Mouse (Mus musculus) heart, embryonic 16.5 days (tissue): ENCODE results near the gene Bod1l. TPM values are rescaled to one million over a fixed set of nuclear protein-coding genes. Genes with fewer than 3 reads are reported as not detected.
A peak's percentile ranks its signal among the peaks of the same experiment; 100 is the strongest.

Source experiments
- ATAC-seq: fragments of 200-750 bp; cut with Nextera tagmentation; replicated peaks from 2 replicates; pipeline ENCODE4 v1.8.0; 2017; ENCODE audit warnings: moderate number of reproducible peaks; ENCODE audit not compliant: insufficient read depth, low FRiP score; ENCODE audit errors: extremely low read depth
- H3K27ac ChIP-seq: fragments of 300-500 bp; sonication (generic); 2 replicates; pipeline ENCODE4 v1.5.1; 2014; ENCODE audit warnings: mild to moderate bottlenecking, low read length, control low read depth, moderate library complexity
- H3K27me3 ChIP-seq: fragments of 300-500 bp; sonication (generic); 2 replicates; pipeline ENCODE4 v1.6.1; 2014; ENCODE audit warnings: low read length, mixed read lengths; ENCODE audit not compliant: control insufficient read depth, insufficient read depth
- H3K36me3 ChIP-seq: fragments of 300-500 bp; sonication (generic); 2 replicates; pipeline ENCODE4 v1.6.1; 2014; ENCODE audit not compliant: control insufficient read depth, insufficient read depth
- H3K4me1 ChIP-seq: fragments of 300-500 bp; sonication (generic); 2 replicates; pipeline ENCODE4 v1.6.1; 2014; ENCODE audit warnings: low read length, mixed read lengths; ENCODE audit not compliant: control insufficient read depth, insufficient read depth
- H3K4me2 ChIP-seq: fragments of 300-500 bp; sonication (generic); 2 replicates; pipeline ENCODE4 v1.6.1; 2014; ENCODE audit warnings: low read depth, mild to moderate bottlenecking, control low read depth, low read length
- H3K4me3 ChIP-seq: fragments of 300-500 bp; sonication (generic); 2 replicates; pipeline ENCODE4 v1.5.1; 2014; ENCODE audit warnings: mild to moderate bottlenecking, control low read depth, low read length
- H3K9ac ChIP-seq: fragments of 300-500 bp; sonication (generic); 2 replicates; pipeline ENCODE4 v1.6.1; 2014; ENCODE audit warnings: low read length, control low read depth
- H3K9me3 ChIP-seq: fragments of 300-500 bp; sonication (generic); replicated peaks from 2 replicates; pipeline ENCODE4 v1.6.1; 2016; ENCODE audit warnings: low read length; ENCODE audit not compliant: control insufficient read depth
- WGBS: fragments of 180-500 bp; shearing (Covaris S2); extraction: QIAGEN DNeasy Blood & Tissue Kit; methylation state at CpG from one replicate; pipeline ENCODE4 v1.1.7; 2014; 5-methylcytosine and 5-hydroxymethylcytosine counted together
- polyA plus RNA-seq: library from polyadenylated mRNA; unstranded; fragments of >200 nt; fragmentation: Nextera tagmentation; extraction: Ambion mirVana; gene quantifications from 2 replicates; pipeline ENCODE4 v1.2.1, GENCODE M21; 2015

Gene Bod1l
- 12.7 and 14.0 TPM in 2 replicates for polyA plus RNA-seq

GRCm38 (mm10) chr5:41844147-41844529, at the start of gene Bod1l:
TSS of gene Bod1l (minus strand) at chr5:41844315.
- peak; percentile 92 for ATAC-seq
- WGBS, result under 1% methylated on average over 37 of the region's 38 CpGs
- peak within 1 kb of the TSS; percentile 64 for H3K27ac ChIP-seq
- peak within 1 kb of the TSS; percentile 94 for H3K9ac ChIP-seq
- H3K4me2 ChIP-seq, result peak within 1 kb of the TSS; percentile 90
- H3K4me3 ChIP-seq, result peak within 1 kb of the TSS; percentile 92
- H3K9me3 ChIP-seq, result no peaks in the 10 kb centered on the region
- peaks cover 18% of the 10 kb centered on the region for H3K4me1 ChIP-seq
- H3K27me3 ChIP-seq, result no peaks in the 10 kb centered on the region
- no peaks in the 10 kb centered on the region for H3K36me3 ChIP-seq

GRCm38 (mm10) chr5:41893351-41893750, 49.2 kb upstream of the Bod1l start:
- 50% methylated on average over 6 of the region's 6 CpGs for WGBS
- Histone ChIP-seq H3K9me3 (no peaks in the 10 kb centered on the region), H3K4me1 (no peaks in the 10 kb centered on the region), H3K4me2 (no peak overlapping the region), H3K4me3 (no peak overlapping the region), H3K27ac (no peak overlapping the region), H3K27me3 (no peaks in the 10 kb centered on the region), H3K9ac (no peak overlapping the region), H3K36me3 (no peaks in the 10 kb centered on the region)
- no peak for ATAC-seq

- 57% methylated on average over 5 of the region's 5 CpGs for WGBS
- H3K4me1 ChIP-seq, result no peaks in the 10 kb centered on the region
- H3K27ac ChIP-seq, result no peak overlapping the region
- no peaks in the 10 kb centered on the region for H3K27me3 ChIP-seq
- no peaks in the 10 kb centered on the region for H3K36me3 ChIP-seq
- no peak overlapping the region for H3K4me2 ChIP-seq
- ATAC-seq, result no peak
- no peaks in the 10 kb centered on the region for H3K9me3 ChIP-seq
- H3K4me3 ChIP-seq, result no peak overlapping the region
- no peak overlapping the region for H3K9ac ChIP-seq
These were observed 46.8 kb upstream of the Bod1l start for GRCm38 (mm10) chr5:41890871-41891270.

GRCm38 (mm10) chr5:41889245-41889849, 45.2 kb upstream of the Bod1l start:
- H3K9me3 ChIP-seq, result no peaks in the 10 kb centered on the region
- no peak overlapping the region for H3K9ac ChIP-seq
- no peak overlapping the region for H3K4me3 ChIP-seq
- no peaks in the 10 kb centered on the region for H3K4me1 ChIP-seq
- H3K4me2 ChIP-seq, result no peak overlapping the region
- no peaks in the 10 kb centered on the region for H3K36me3 ChIP-seq
- H3K27ac ChIP-seq, result no peak overlapping the region
- ATAC-seq, result no peak
- WGBS, result 80% methylated on average over 8 of the region's 8 CpGs
- no peaks in the 10 kb centered on the region for H3K27me3 ChIP-seq

GRCm38 (mm10) chr5:41888834-41889233, 44.7 kb upstream of the Bod1l start:
- ATAC-seq, result no peak
- H3K9ac ChIP-seq, result no peak overlapping the region
- H3K27ac ChIP-seq, result no peak overlapping the region
- H3K27me3 ChIP-seq, result no peaks in the 10 kb centered on the region; the same call in 1 of the 2 replicates
- WGBS, result 63% methylated on average over 3 of the region's 3 CpGs
- no peaks in the 10 kb centered on the region for H3K36me3 ChIP-seq
- H3K4me3 ChIP-seq, result no peak overlapping the region
- no peaks in the 10 kb centered on the region for H3K9me3 ChIP-seq
- no peak overlapping the region for H3K4me2 ChIP-seq
- no peaks in the 10 kb centered on the region for H3K4me1 ChIP-seq

- H3K4me2 ChIP-seq, result no peak overlapping the region
- H3K27me3 ChIP-seq, result peaks cover 2% of the 10 kb centered on the region; the same call in 1 of the 2 replicates
- H3K4me1 ChIP-seq, result no peaks in the 10 kb centered on the region
- H3K9me3 ChIP-seq, result no peaks in the 10 kb centered on the region
- 10% methylated on average over 4 of the region's 4 CpGs for WGBS
- H3K9ac ChIP-seq, result no peak overlapping the region
- ATAC-seq, result no peak
- no peak overlapping the region for H3K27ac ChIP-seq
- no peaks in the 10 kb centered on the region for H3K36me3 ChIP-seq
- no peak overlapping the region for H3K4me3 ChIP-seq
These were observed 43.6 kb upstream of the Bod1l start for GRCm38 (mm10) chr5:41887738-41888137.

- H3K4me2 ChIP-seq, result peak overlapping the region; percentile 23
These were observed 40.4 kb upstream of the Bod1l start for GRCm38 (mm10) chr5:41884563-41884962.

GRCm38 (mm10) chr5:41871164-41871563, 27.0 kb upstream of the Bod1l start:
- ATAC-seq, result no peak
- no peak overlapping the region for H3K9ac ChIP-seq
- peaks cover 8% of the 10 kb centered on the region for H3K9me3 ChIP-seq
- H3K27ac ChIP-seq, result no peak overlapping the region
- no peaks in the 10 kb centered on the region for H3K36me3 ChIP-seq
- no peak overlapping the region for H3K4me2 ChIP-seq
- H3K27me3 ChIP-seq, result no peaks in the 10 kb centered on the region
- 55% methylated on average over 2 of the region's 2 CpGs for WGBS
- peaks cover 6% of the 10 kb centered on the region for H3K4me1 ChIP-seq
- H3K4me3 ChIP-seq, result no peak overlapping the region

More at GRCm38 (mm10) chr5:41884563-41884962, 40.4 kb upstream of the Bod1l start:
- Histone ChIP-seq H3K4me1 (no peaks in the 10 kb centered on the region), H3K4me3 (no peak overlapping the region), H3K36me3 (no peaks in the 10 kb centered on the region), H3K27ac (no peak overlapping the region), H3K9ac (no peak overlapping the region), H3K9me3 (no peaks in the 10 kb centered on the region), H3K27me3 (peaks cover 2% of the 10 kb centered on the region; the same call in 1 of the 2 replicates)
- ATAC-seq, result no peak; the same call in 1 of the 2 replicates
- 16% methylated on average over 12 of the region's 12 CpGs for WGBS

GRCm38 (mm10) chr5:41855781-41856180, 11.7 kb upstream of the Bod1l start:
- no peaks in the 10 kb centered on the region for H3K36me3 ChIP-seq
- no peaks in the 10 kb centered on the region for H3K4me1 ChIP-seq
- H3K27me3 ChIP-seq, result no peaks in the 10 kb centered on the region
- H3K9me3 ChIP-seq, result no peaks in the 10 kb centered on the region
- H3K9ac ChIP-seq, result no peak overlapping the region
- no peak overlapping the region for H3K4me2 ChIP-seq
- H3K4me3 ChIP-seq, result no peak overlapping the region
- 86% methylated on average over 2 of the region's 2 CpGs for WGBS
- no peak overlapping the region for H3K27ac ChIP-seq
- ATAC-seq, result no peak
